Mouse (Mus musculus) hindbrain, embryonic 16.5 days (tissue): ENCODE measurements around the gene Fank1. TPM values are rescaled to one million over a fixed set of nuclear protein-coding genes. Genes with fewer than 3 reads are reported as not detected.

Experiments used
- ATAC-seq: fragments of 200-750 bp; cut with Nextera tagmentation; 2 replicates; pipeline ENCODE4 v1.8.0; 2017; ENCODE audit warnings: moderate TSS enrichment, moderate library complexity
- H3K27ac ChIP-seq: fragments of 300-500 bp; sonication (generic); 2 replicates; pipeline ENCODE4 v1.5.1; 2014; ENCODE audit warnings: low read depth, mild to moderate bottlenecking, control low read depth, low read length, moderate library complexity
- H3K27me3 ChIP-seq: fragments of 300-500 bp; sonication (generic); replicated peaks from 2 replicates; pipeline ENCODE4 v1.6.1; 2014; ENCODE audit warnings: low read length; ENCODE audit not compliant: control insufficient read depth, insufficient read depth
- H3K36me3 ChIP-seq: fragments of 300-500 bp; sonication (generic); 2 replicates; pipeline ENCODE4 v1.6.1; 2014; ENCODE audit warnings: mild to moderate bottlenecking, low read length, moderate library complexity, mixed read lengths; ENCODE audit not compliant: control insufficient read depth, insufficient read depth
- H3K4me1 ChIP-seq: fragments of 300-500 bp; sonication (generic); 2 replicates; pipeline ENCODE4 v1.6.1; 2014; ENCODE audit warnings: low read depth, low read length; ENCODE audit not compliant: control insufficient read depth, insufficient read depth
- H3K4me2 ChIP-seq: fragments of 300-500 bp; sonication (generic); 2 replicates; pipeline ENCODE4 v1.6.1; 2014; ENCODE audit warnings: mild to moderate bottlenecking, low read length, control low read depth, moderate library complexity
- H3K4me3 ChIP-seq: fragments of 300-500 bp; sonication (generic); 2 replicates; pipeline ENCODE4 v1.5.1; 2014; ENCODE audit warnings: mild to moderate bottlenecking, low read length, control low read depth, moderate library complexity
- H3K9ac ChIP-seq: fragments of 300-500 bp; sonication (generic); 2 replicates; pipeline ENCODE4 v1.6.1; 2014; ENCODE audit warnings: low read depth, mild to moderate bottlenecking, control low read depth, low read length, moderate library complexity
- H3K9me3 ChIP-seq: fragments of 300-500 bp; sonication (generic); 2 replicates; pipeline ENCODE4 v1.6.1; 2014; ENCODE audit warnings: mild to moderate bottlenecking, low read length, moderate library complexity; ENCODE audit not compliant: control insufficient read depth
- WGBS: fragments of 180-500 bp; shearing (Covaris S2); extraction: QIAGEN DNeasy Blood & Tissue Kit; methylation state at CpG from one replicate; pipeline ENCODE4 v1.1.7; 2014; 5-methylcytosine and 5-hydroxymethylcytosine counted together
- polyA plus RNA-seq: library from polyadenylated mRNA; unstranded; fragments of >200 nt; fragmentation: Nextera tagmentation; extraction: Ambion mirVana; gene quantifications from 2 replicates; pipeline ENCODE4 v1.2.1, GENCODE M21; 2015

The Fank1 gene
- 4.6 and 5.5 TPM in 2 replicates for polyA plus RNA-seq

DNA sequence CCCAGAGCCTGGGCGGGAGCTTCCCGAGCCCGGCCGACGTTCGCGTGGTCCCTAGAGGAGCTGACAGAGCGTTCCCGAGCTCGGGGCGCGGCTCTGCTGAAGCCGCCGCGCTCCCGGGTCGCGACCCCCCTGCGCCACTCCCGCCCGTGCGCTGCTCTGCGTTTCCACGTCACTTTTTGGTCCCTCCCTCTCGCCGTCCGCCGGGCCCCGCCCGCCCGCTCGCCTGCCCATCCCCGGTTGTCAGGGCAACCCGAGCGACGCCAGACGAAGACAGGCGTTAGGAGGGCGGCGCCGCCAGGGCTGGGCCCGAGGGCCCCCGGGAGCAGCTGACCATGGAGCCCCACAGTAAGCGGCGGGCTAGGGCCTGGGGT lies at the start of gene Fank1:
Gene Fank1, plus strand, starts transcription at position 236 of the 371 bp plus-strand sequence.
- peaks cover 20% of the 10 kb centered on the region for H3K4me1 ChIP-seq
- peak within 1 kb of the TSS; percentile 91 for H3K4me2 ChIP-seq
- no peaks in the 10 kb centered on the region for H3K9me3 ChIP-seq
- WGBS = under 1% methylated on average over 35 of the region's 45 CpGs
- peak within 1 kb of the TSS; percentile 89 for H3K4me3 ChIP-seq
- no peaks in the 10 kb centered on the region for H3K36me3 ChIP-seq
- 0 out of 2 replicates have a peak within 1 kb of the TSS, but pooled peaks have one; percentile 16 for H3K27ac ChIP-seq
- H3K9ac ChIP-seq = peak within 1 kb of the TSS; percentile 84
- no peaks in the 10 kb centered on the region for H3K27me3 ChIP-seq
- ATAC-seq = peak; percentile 93

- no peaks in the 10 kb centered on the region for H3K27me3 ChIP-seq
- H3K36me3 ChIP-seq = peaks cover 18% of the 10 kb centered on the region
- no peak overlapping the region for H3K9ac ChIP-seq
- 85% methylated on average over 6 of the region's 6 CpGs for WGBS
- H3K4me1 ChIP-seq = no peaks in the 10 kb centered on the region
- H3K9me3 ChIP-seq = no peaks in the 10 kb centered on the region
- H3K4me3 ChIP-seq = no peak overlapping the region
- ATAC-seq = no peak
- H3K27ac ChIP-seq = no peak overlapping the region
- no peak overlapping the region for H3K4me2 ChIP-seq
These were observed 49.6 kb upstream of the Fank1 start for GRCm38 (mm10) chr7:133727027-133727426.

- Histone ChIP-seq H3K36me3 (peaks cover under 1% of the 10 kb centered on the region; the same call in 1 of the 2 replicates), H3K27me3 (no peaks in the 10 kb centered on the region), H3K27ac (no peak overlapping the region), H3K4me3 (no peak overlapping the region), H3K9ac (no peak overlapping the region), H3K4me2 (no peak overlapping the region), H3K9me3 (no peaks in the 10 kb centered on the region), H3K4me1 (no peaks in the 10 kb centered on the region)
- 0 out of 2 replicates have a peak, but pooled peaks have one; percentile 9 for ATAC-seq
- WGBS = 73% methylated on average over 5 of the region's 5 CpGs
These were observed 47.3 kb upstream of the Fank1 start for GRCm38 (mm10) chr7:133729351-133729750.

DNA sequence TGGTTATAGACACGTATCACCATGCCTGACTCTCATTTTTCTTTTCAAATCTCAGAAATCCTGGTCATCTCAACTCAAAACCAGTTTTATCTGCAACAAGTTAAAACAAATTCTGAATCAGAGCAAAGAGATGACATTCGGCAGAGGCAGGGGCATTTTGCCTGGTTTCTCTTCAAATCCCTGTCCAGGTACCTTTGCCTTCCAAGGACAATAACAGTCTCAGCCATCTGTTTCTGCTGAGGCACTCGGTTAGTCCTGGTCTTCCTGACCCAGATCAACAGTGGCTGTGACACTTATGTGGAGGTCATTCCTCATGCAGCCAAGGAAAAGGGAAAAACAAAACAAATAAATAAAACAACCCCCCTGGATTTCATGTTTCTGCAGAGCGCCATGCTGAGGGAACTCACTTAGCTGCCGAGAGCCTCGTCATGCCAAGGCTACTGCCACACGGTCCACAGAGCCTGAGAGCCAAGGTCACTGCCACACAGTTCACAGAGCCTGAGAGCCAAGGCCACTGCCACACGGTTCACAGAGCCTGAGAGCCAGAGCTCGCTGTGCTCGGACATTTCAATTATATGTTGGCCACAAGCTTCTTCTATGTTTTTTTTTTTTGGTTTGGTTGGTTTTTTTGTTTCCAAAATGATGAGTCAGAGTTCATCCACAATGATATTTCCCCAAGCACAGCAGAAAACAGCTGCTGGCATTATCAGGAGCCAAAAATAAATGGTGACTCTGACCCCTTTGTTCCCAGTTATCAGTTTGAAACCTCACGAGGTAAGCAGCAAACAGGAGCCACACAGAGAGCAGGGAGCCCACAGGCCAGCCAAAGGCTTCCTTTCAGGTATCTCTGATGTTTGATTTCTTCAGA lies 46.1 kb upstream of the Fank1 start:
- Histone ChIP-seq H3K9me3 (no peaks in the 10 kb centered on the region), H3K27me3 (no peaks in the 10 kb centered on the region), H3K36me3 (no peaks in the 10 kb centered on the region), H3K4me1 (no peaks in the 10 kb centered on the region), H3K4me2 (no peak overlapping the region), H3K4me3 (no peak overlapping the region), H3K9ac (no peak overlapping the region; the same call in 1 of the 2 replicates), H3K27ac (no peak overlapping the region)
- 82% methylated on average over 11 of the region's 11 CpGs for WGBS
- ATAC-seq = no peak

GRCm38 (mm10) chr7:133731971-133732645 lies 44.6 kb upstream of the Fank1 start:
- H3K36me3 ChIP-seq = 0 out of 2 replicates have a peak, but pooled peaks cover 2% of the 10 kb centered on the region
- WGBS = 57% methylated on average over 4 of the region's 4 CpGs
- H3K9me3 ChIP-seq = no peaks in the 10 kb centered on the region
- H3K9ac ChIP-seq = no peak overlapping the region
- H3K27ac ChIP-seq = no peak overlapping the region
- ATAC-seq = peak; percentile 71
- no peaks in the 10 kb centered on the region for H3K27me3 ChIP-seq
- H3K4me2 ChIP-seq = no peak overlapping the region
- H3K4me3 ChIP-seq = no peak overlapping the region
- H3K4me1 ChIP-seq = no peaks in the 10 kb centered on the region

GRCm38 (mm10) chr7:133740558-133740957 lies 36.1 kb upstream of the Fank1 start:
- no peak overlapping the region for H3K9ac ChIP-seq
- ATAC-seq = no peak
- H3K36me3 ChIP-seq = peaks cover 12% of the 10 kb centered on the region
- 95% methylated on average over 7 of the region's 7 CpGs for WGBS
- H3K4me1 ChIP-seq = no peaks in the 10 kb centered on the region
- no peak overlapping the region for H3K4me3 ChIP-seq
- H3K9me3 ChIP-seq = no peaks in the 10 kb centered on the region
- no peak overlapping the region for H3K4me2 ChIP-seq
- H3K27ac ChIP-seq = no peak overlapping the region
- no peaks in the 10 kb centered on the region for H3K27me3 ChIP-seq

DNA sequence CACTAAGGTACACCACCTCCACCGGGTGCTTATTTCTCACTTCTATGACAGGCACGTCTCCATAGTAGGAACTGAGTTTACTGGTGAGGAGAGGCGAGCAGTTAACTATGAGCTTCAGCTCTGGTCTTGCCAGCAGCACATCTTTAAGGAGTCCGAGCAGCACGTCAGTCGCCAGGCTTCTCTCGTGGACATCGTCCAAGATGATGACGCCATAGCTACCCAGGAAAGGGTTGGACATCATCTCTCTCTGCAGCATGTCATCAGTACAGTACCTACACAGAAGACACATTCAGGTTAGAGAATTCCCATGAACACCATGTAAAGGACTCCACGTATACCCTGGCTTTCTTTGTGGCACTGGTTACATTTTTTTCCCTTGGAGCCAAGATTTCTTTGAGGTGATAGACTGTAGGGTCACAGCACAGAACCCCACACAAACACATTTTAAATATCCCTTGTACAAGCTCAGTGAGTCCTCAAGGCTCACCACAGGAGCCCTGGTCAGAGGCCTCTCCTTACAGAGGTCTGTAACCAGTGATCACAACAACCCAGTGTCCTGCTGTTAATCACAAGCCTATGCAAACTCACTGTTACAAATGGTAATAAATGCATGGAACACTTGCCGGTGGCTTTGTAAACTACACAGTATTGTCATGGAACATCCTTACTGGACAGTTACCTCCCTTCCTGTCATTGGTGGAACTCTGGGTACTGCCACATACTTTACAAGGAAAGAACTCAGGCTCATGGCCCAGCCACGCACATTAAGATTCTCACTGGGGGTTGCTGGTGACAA lies 33.9 kb upstream of the Fank1 start:
- Histone ChIP-seq H3K9ac (no peak overlapping the region), H3K36me3 (peaks cover 10% of the 10 kb centered on the region), H3K27ac (0 out of 2 replicates have a peak overlapping the region, but pooled peaks have one; percentile 34), H3K4me1 (no peaks in the 10 kb centered on the region), H3K27me3 (no peaks in the 10 kb centered on the region), H3K4me2 (no peak overlapping the region), H3K9me3 (no peaks in the 10 kb centered on the region), H3K4me3 (no peak overlapping the region)
- 87% methylated on average over 12 of the region's 12 CpGs for WGBS
- no peak for ATAC-seq

- Histone ChIP-seq H3K9ac (no peak overlapping the region), H3K4me3 (no peak overlapping the region), H3K4me2 (no peak overlapping the region), H3K36me3 (peaks cover 10% of the 10 kb centered on the region), H3K4me1 (no peaks in the 10 kb centered on the region), H3K9me3 (no peaks in the 10 kb centered on the region), H3K27ac (peak overlapping the region; percentile 3; the same call in 1 of the 2 replicates), H3K27me3 (no peaks in the 10 kb centered on the region)
- peak; percentile 40 for ATAC-seq
- whole genome bisulfite sequencing = 50% methylated on average over 4 of the region's 4 CpGs
These were observed 33.0 kb upstream of the Fank1 start for GRCm38 (mm10) chr7:133743611-133744010.
